Mouse (Mus musculus) lung, postnatal 14 days (tissue): ENCODE results near the gene Olfr1504.
"Not testable (repeated sequence)": the region's sequence is repeated elsewhere in the genome, so short reads cannot be mapped to it uniquely, and the experiment has no call there.

ENCODE experiments used
- DNase-seq: peaks from one replicate; pipeline ENCODE4 v3.0.0; 2021

Olfr1504 gene

GRCm38 (mm10) chr19:13897828-13898227, at the start of gene Olfr1504:
Olfr1504 (minus strand) TSS chr19:13897928.
- no peak for DNase-seq

- DNase-seq = no peak
These were observed 15.5 kb upstream of the Olfr1504 start, which contains the start of gene Olfr1505 for GRCm38 (mm10) chr19:13913230-13913629. Olfr1505 (plus strand) TSS chr19:13913530.

GRCm38 (mm10) chr19:13861495-13861894, 36.2 kb downstream of the Olfr1504 start, which contains the start of gene Olfr1502:
Olfr1502 (plus strand) TSS chr19:13861795.
- no peak for DNase-seq

- not testable (repeated sequence) for DNase-seq
These were observed 47.1 kb downstream of the Olfr1504 start, which contains the start of gene Olfr1501 for GRCm38 (mm10) chr19:13850592-13850991. Olfr1501 (minus strand) TSS chr19:13850692.
